Mouse (Mus musculus) kidney, postnatal 0 days (tissue): ENCODE results near the gene Ccdc188. TPM values are rescaled to one million over a fixed set of nuclear protein-coding genes. Genes with fewer than 3 reads are reported as not detected.

Source experiments
- ATAC-seq: fragments of 200-750 bp; cut with Nextera tagmentation; replicated peaks from 2 replicates; pipeline ENCODE4 v1.8.0; 2017; ENCODE audit warnings: low read depth, moderate number of reproducible peaks, moderate TSS enrichment, moderate library complexity; ENCODE audit not compliant: low FRiP score
- DNase-seq: peaks from one replicate; pipeline ENCODE4 v3.0.0-alpha.2; 2016; ENCODE audit warnings: low spot score
- H3K27ac ChIP-seq: fragments of 300-500 bp; sonication (generic); 2 replicates; pipeline ENCODE4 v1.5.1; 2014; ENCODE audit warnings: mild to moderate bottlenecking
- H3K27me3 ChIP-seq: fragments of 300-500 bp; sonication (generic); 2 replicates; pipeline ENCODE4 v1.6.1; 2014; ENCODE audit warnings: low read length, mixed read lengths; ENCODE audit not compliant: insufficient read depth
- H3K36me3 ChIP-seq: fragments of 300-500 bp; sonication (generic); 2 replicates; pipeline ENCODE4 v1.6.1; 2014; ENCODE audit warnings: low read length, mixed read lengths; ENCODE audit not compliant: insufficient read depth
- H3K4me1 ChIP-seq: fragments of 300-500 bp; sonication (generic); replicated peaks from 2 replicates; pipeline ENCODE4 v1.6.1; 2014; ENCODE audit warnings: antibody characterized with exemption, low read length, mixed read lengths; ENCODE audit not compliant: insufficient read depth
- H3K4me2 ChIP-seq: fragments of 300-500 bp; sonication (generic); 2 replicates; pipeline ENCODE4 v1.6.1; 2014; ENCODE audit warnings: mild to moderate bottlenecking, low read length, moderate library complexity, mixed read lengths
- H3K4me3 ChIP-seq: fragments of 300-500 bp; sonication (generic); replicated peaks from 2 replicates; pipeline ENCODE4 v1.5.1; 2014; ENCODE audit warnings: low read depth, low read length
- H3K9ac ChIP-seq: fragments of 300-500 bp; sonication (generic); 2 replicates; pipeline ENCODE4 v1.6.1; 2014; ENCODE audit warnings: low read depth, low read length
- H3K9me3 ChIP-seq: fragments of 300-500 bp; sonication (generic); replicated peaks from 2 replicates; pipeline ENCODE4 v1.6.1; 2016; ENCODE audit warnings: low read length, inconsistent platforms, mixed read lengths
- CTCF ChIP-seq: IDR thresholded peaks from 2 replicates; pipeline ENCODE4 v1.5.1; 2016; ENCODE audit warnings: antibody characterized with exemption, low read depth, mild to moderate bottlenecking, moderate library complexity
- WGBS: fragments of 180-500 bp; shearing (Covaris S2); extraction: QIAGEN DNeasy Blood & Tissue Kit; methylation state at CpG from one replicate; pipeline ENCODE4 v1.1.7; 2014; 5-methylcytosine and 5-hydroxymethylcytosine counted together
- polyA plus RNA-seq: library from polyadenylated mRNA; unstranded; fragments of >200 nt; fragmentation: Nextera tagmentation; extraction: Ambion mirVana; gene quantifications from 2 replicates; pipeline ENCODE4 v1.2.1, GENCODE M21; 2015

Ccdc188 gene
- polyA plus RNA-seq, 1 experiment from 2014 or later = not detected

- no peak for ATAC-seq
- WGBS = 86% methylated on average over 6 of the region's 6 CpGs
These were observed 3.3 kb downstream of the Ccdc188 start for GRCm38 (mm10) chr16:18220856-18221542.

GRCm38 (mm10) chr16:18221543-18221898 is 3.8 kb downstream of the Ccdc188 start:
- WGBS = 68% methylated on average over 10 of the region's 11 CpGs
- Histone ChIP-seq H3K27ac (no peak overlapping the region), H3K27me3 (no peaks in the 10 kb centered on the region), H3K36me3 (peaks cover 36% of the 10 kb centered on the region), H3K9me3 (no peaks in the 10 kb centered on the region), H3K9ac (no peak overlapping the region), H3K4me3 (no peak overlapping the region), H3K4me1 (peaks cover 7% of the 10 kb centered on the region), H3K4me2 (no peak overlapping the region)
- ATAC-seq (no peak), DNase-seq (no peak)
- TF ChIP-seq CTCF = 0 out of 2 replicates have a peak, but pooled peaks have one; percentile 11

More at GRCm38 (mm10) chr16:18220856-18221542, 3.3 kb downstream of the Ccdc188 start:
- H3K27me3 ChIP-seq = no peaks in the 10 kb centered on the region
- no peak overlapping the region for H3K27ac ChIP-seq
- H3K9ac ChIP-seq = no peak overlapping the region
- peaks cover 7% of the 10 kb centered on the region for H3K4me1 ChIP-seq
- no peak overlapping the region for H3K4me3 ChIP-seq
- H3K4me2 ChIP-seq = no peak overlapping the region
- no peaks in the 10 kb centered on the region for H3K9me3 ChIP-seq
- peaks cover 32% of the 10 kb centered on the region for H3K36me3 ChIP-seq
- DNase-seq = no peak
- TF ChIP-seq CTCF = no peak

- H3K9me3 ChIP-seq = no peaks in the 10 kb centered on the region
- H3K27ac ChIP-seq = no peak overlapping the region
- DNase-seq (no peak), ATAC-seq (no peak)
- H3K4me3 ChIP-seq = no peak overlapping the region
- H3K9ac ChIP-seq = no peak overlapping the region
- H3K36me3 ChIP-seq = peaks cover 39% of the 10 kb centered on the region
- H3K4me2 ChIP-seq = no peak overlapping the region
- peaks cover 7% of the 10 kb centered on the region for H3K4me1 ChIP-seq
- WGBS = 78% methylated on average over 11 of the region's 11 CpGs
- no peak for TF ChIP-seq CTCF
- H3K27me3 ChIP-seq = no peaks in the 10 kb centered on the region
These were observed 4.5 kb downstream of the Ccdc188 start for GRCm38 (mm10) chr16:18222188-18222587.

GRCm38 (mm10) chr16:18227187-18227586 is 9.5 kb downstream of the Ccdc188 start:
- WGBS = 90% methylated on average over 13 of the region's 13 CpGs
- H3K27ac ChIP-seq = no peak overlapping the region

GRCm38 (mm10) chr16:18227897-18228422 is 10.3 kb downstream of the Ccdc188 start:
- H3K27ac ChIP-seq = no peak overlapping the region
- ATAC-seq = no peak
- no peak for DNase-seq
- H3K9ac ChIP-seq = no peak overlapping the region
- H3K4me2 ChIP-seq = no peak overlapping the region
- no peaks in the 10 kb centered on the region for H3K9me3 ChIP-seq
- H3K4me3 ChIP-seq = no peak overlapping the region
- TF ChIP-seq CTCF = no peak
- H3K4me1 ChIP-seq = peaks cover 7% of the 10 kb centered on the region; the same call in 1 of the 2 replicates
- 90% methylated on average over 20 of the region's 20 CpGs for WGBS
- peaks cover 43% of the 10 kb centered on the region for H3K36me3 ChIP-seq
- no peaks in the 10 kb centered on the region for H3K27me3 ChIP-seq

More at GRCm38 (mm10) chr16:18227187-18227586, 9.5 kb downstream of the Ccdc188 start:
- no peak for TF ChIP-seq CTCF
- no peaks in the 10 kb centered on the region for H3K27me3 ChIP-seq
- H3K9me3 ChIP-seq = no peaks in the 10 kb centered on the region
- no peak overlapping the region for H3K9ac ChIP-seq
- ATAC-seq (no peak), DNase-seq (no peak)
- peaks cover 48% of the 10 kb centered on the region for H3K36me3 ChIP-seq
- peaks cover 7% of the 10 kb centered on the region; the same call in 1 of the 2 replicates for H3K4me1 ChIP-seq
- no peak overlapping the region for H3K4me2 ChIP-seq
- H3K4me3 ChIP-seq = no peak overlapping the region

GRCm38 (mm10) chr16:18228856-18229255 is 11.2 kb downstream of the Ccdc188 start:
- Histone ChIP-seq H3K36me3 (peaks cover 35% of the 10 kb centered on the region), H3K4me3 (no peak overlapping the region), H3K9ac (no peak overlapping the region), H3K27ac (no peak overlapping the region), H3K4me1 (peaks cover 15% of the 10 kb centered on the region), H3K27me3 (no peaks in the 10 kb centered on the region), H3K9me3 (no peaks in the 10 kb centered on the region), H3K4me2 (no peak overlapping the region)
- TF ChIP-seq CTCF = no peak
- no peak for DNase-seq
- WGBS = 84% methylated on average over 4 of the region's 4 CpGs
- ATAC-seq = no peak

GRCm38 (mm10) chr16:18229622-18230021 is 11.9 kb downstream of the Ccdc188 start:
- Histone ChIP-seq H3K4me2 (no peak overlapping the region), H3K9me3 (no peaks in the 10 kb centered on the region), H3K27me3 (no peaks in the 10 kb centered on the region), H3K36me3 (peaks cover 27% of the 10 kb centered on the region), H3K9ac (no peak overlapping the region), H3K4me1 (peaks cover 20% of the 10 kb centered on the region), H3K4me3 (no peak overlapping the region), H3K27ac (no peak overlapping the region)
- DNase-seq (no peak), ATAC-seq (no peak)
- no peak for TF ChIP-seq CTCF
- WGBS = 65% methylated on average over 11 of the region's 11 CpGs
